Mouse (Mus musculus): ENCODE results near the gene Clic4.
"Not testable (repeated sequence)": the region's sequence is repeated elsewhere in the genome, so short reads cannot be mapped to it uniquely, and the experiment has no call there.

Clic4 gene

DNA sequence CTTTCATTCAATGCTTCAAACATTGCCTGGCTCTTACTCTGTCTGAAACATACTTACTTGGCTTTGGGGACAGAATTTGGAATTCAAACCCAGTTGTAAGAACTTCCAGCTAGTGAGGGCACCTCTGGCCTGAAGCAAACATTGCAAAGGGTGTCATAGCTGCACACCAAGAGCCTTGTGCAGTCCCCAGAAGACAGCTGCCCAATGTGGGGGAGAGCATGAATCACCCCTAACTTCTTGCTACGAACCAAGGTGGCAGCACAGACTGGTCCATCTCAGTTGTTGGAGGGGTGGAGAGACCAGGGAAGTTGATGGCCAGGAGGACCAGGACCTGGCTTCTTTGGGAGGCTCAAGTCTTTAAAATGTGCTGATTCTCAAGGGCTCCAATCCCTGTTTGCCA is 81.4 kb downstream of the Clic4 start:
- no peak for DNase-seq (ENCODE audit: low read depth, low spot score)

DNA sequence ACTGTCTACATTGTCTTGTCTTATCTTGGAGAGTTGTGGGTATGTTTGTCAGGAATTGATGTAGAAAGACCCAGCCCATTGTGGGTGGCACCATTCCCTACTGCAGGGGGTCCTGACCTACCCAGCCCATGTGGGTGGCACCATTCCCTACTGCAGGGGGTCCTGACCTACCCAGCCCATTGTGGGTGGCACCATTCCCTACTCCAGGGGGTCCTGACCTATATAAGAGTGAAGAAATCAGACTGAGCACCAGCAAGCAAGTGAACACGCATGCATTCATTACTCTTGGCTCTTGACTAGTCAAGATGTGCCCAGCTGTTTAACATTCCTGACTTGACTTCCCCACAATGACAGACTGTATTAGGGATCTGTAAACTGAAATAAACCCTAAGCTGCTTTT is 82.2 kb downstream of the Clic4 start:
- DNase-seq (ENCODE audit: low read depth, low spot score), result no peak

DNA sequence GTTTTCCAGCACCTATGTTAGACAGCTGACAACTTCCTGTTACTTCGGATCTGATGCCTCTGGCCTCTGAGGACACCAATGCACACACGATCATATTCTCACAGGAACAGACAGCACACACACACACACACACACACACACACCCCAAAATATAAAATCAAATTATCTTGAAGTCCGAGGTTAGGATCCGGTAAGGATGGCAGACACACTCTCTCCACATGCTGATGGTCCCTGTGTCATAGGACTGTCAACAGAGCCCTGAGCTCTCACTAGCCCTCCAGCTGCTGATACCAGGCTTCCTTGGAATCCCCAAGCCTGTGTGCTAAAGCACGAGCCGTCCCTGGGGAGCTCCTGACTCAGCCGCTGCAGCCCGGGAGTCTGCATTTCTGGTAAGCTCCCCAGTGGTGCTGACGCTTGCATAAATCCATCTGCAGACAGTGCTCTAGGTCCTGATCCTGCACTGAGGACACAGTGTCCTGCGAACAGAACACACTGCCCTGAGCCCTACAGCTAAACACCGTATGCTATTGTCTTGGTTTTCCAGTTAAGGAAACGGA is 83.1 kb downstream of the Clic4 start:
- no peak for DNase-seq (ENCODE audit: low read depth, low spot score)

DNA sequence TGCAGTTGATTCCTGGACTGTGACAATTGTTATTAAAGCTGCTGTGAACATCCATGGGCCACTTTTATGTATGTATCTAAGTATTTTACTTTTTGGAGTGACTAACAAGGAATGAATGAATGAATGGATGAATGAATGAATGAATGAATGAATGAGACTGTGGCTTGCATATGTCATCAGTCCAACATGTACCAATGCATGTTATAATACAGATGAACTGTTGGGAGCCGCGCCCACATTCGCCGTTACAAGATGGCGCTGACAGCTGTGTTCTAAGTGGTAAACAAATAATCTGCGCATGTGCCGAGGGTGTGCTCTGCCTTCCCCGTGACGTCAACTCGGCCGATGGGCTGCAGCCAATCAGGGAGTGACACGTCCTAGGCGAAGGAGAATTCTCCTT is 88.3 kb downstream of the Clic4 start:
- not testable (repeated sequence) for DNase-seq (ENCODE audit: low read depth, low spot score)

DNA sequence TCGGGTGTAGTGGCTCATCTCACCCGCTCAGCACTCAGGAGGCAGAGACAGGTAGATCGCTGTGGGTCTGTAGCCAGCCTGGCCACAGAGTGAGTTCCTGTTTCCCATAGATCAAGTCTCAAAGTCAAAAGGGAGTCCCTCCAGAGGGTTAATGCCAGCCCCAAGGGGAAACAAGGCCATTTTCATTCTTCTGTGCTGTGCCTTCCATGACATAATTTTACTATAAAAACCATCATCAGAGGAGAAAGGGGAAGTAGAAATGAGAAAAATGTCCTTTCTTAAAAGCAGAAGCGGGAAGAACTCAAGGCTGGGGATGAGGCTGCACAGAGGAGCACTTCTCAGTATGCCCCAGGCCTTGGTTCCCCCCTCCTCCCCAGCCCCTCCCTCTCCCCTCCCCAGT is 90.8 kb downstream of the Clic4 start:
- no peak for DNase-seq (ENCODE audit: low read depth, low spot score)

DNA sequence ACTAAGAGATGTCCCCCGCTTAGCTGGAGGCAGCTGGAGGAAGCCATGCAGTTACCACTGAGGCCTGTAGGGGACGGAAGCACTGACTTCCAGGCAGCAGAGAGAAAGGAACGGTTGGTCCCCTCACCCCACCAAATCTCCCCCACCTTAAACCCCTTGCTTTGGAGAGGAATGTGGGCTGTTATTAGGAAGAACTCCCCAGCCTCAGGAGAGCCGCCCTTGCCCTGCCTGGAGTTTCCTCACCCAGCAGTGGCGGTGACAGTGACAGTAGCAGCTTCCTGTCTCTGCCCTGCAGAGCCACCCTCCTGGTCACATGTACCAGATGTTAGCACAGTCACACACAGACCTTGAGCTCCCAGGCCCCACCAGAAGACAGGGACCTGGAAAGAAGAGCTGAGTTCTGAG is 93.5 kb downstream of the Clic4 start:
- DNase-seq (ENCODE audit: low read depth, low spot score), result no peak

DNA sequence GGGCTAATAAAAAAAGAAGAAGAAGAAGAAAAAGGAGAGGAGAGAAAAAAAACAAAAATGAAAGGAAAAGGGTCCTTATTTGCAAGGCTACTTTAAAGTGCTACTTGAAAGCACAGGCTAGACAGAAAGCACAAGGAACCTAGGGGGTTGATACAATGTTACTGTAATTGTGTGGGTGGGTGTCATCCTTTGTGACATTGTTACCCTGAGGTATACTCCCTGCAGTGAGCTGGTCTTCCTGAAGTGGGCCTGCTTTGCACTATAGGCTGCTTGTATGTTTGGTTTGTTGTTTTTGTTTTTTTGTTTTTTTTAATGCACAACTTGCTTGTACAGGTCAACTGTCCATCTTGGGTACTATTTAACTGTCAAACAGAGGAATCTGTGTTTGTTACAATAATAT is 95.0 kb downstream of the Clic4 start:
- no peak for DNase-seq (ENCODE audit: low read depth, low spot score)

DNA sequence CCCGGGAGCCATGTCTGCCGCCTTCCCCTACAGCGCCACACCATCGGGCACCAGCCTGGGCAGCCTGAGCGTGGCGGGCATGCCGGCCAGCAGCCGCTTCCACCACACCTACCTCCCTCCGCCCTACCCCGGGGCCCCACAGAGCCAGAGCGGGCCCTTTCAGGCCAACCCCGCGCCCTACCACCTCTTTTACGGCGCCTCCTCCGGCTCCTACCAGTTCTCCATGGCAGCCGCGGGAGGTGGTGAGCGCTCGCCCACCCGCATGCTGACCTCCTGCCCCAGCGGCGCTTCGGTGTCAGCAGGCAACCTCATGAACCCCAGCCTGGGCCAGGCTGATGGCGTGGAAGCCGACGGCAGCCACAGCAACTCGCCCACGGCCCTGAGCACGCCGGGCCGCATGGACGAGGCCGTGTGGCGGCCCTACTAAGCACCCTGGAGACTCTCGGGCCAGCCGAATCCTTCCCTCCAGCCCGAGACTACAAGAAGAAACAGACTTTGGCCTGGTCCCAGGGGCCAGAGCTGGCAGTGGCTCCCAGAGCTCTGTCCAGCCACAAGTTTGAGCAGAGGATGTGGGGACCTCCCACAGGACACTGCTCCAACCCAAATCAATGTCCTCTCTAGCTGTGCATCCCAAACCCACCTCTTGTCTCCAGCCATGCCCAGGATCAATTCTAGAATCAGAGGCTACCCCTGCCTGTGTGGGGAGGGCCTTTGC is 97.1 kb downstream of the Clic4 start:
- DNase-seq (ENCODE audit: low read depth, low spot score), result no peak

DNA sequence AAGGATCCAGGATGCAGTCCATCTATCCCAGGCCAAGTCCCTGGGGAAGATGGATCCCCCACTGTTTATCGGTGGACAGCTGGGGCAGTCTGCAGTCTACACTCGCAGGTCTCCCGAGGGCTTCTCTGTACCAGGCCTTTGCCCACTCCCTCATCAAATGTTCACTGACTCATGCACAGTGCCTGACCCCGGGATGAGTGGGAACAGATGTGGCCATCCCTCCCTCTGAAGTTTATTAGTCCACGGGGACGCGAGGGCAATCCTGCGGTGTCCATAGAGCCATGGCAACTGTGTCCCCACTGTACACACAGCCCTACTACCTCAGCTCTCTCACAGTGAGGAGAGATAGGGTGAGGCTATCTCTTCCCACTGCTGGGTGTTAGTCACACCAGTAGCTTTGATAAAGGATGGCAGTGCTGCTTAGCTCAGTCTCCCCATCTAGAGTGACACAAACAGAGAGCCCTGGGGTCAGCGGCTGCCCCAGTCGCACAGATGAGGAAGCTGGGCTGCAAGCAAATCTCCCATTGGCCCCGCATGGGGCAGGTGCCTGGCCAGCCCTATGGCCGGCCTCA is 101.2 kb downstream of the Clic4 start:
- DNase-seq (ENCODE audit: low read depth, low spot score), result no peak

DNA sequence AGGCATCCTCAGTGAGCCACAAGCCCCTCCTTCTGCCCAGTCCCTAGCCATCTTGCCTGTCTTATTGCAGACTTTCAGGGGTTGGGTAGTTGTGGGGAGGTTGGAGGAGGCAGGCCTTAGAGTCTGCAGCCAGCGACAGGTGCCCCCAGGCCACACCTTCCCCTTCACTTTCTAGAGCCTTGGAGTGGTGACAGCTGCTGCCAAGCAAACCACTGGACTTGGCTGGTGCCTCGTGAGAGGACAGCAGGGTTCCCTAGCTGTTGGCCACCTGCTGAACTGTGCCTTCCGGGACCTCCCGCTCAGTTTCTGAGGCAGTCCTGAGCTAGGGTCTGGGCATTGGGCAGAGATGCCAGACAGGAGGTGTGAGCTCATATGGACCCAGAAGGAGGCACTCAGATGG is 103.1 kb downstream of the Clic4 start:
- no peak for DNase-seq (ENCODE audit: low read depth, low spot score)

DNA sequence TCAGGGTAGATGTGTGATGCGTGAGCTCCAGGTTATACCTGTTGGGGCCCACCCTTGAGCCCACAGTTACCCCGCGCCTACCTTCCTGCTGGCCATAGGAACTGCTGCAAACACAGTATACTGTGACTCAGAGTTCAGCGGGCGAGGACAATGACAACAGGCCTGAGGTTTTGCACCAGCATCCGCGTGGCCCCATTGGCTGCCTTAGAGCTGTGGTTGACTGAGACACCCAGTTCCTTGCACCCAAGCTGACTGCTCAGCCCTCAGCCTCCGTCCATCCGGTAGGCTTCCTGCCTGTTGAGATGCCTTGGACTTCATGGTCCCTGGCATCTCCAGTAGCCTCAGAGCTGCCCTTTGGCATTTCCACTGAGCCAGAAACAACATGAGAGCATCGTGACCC is 103.5 kb downstream of the Clic4 start:
- DNase-seq (ENCODE audit: low read depth, low spot score), result no peak

DNA sequence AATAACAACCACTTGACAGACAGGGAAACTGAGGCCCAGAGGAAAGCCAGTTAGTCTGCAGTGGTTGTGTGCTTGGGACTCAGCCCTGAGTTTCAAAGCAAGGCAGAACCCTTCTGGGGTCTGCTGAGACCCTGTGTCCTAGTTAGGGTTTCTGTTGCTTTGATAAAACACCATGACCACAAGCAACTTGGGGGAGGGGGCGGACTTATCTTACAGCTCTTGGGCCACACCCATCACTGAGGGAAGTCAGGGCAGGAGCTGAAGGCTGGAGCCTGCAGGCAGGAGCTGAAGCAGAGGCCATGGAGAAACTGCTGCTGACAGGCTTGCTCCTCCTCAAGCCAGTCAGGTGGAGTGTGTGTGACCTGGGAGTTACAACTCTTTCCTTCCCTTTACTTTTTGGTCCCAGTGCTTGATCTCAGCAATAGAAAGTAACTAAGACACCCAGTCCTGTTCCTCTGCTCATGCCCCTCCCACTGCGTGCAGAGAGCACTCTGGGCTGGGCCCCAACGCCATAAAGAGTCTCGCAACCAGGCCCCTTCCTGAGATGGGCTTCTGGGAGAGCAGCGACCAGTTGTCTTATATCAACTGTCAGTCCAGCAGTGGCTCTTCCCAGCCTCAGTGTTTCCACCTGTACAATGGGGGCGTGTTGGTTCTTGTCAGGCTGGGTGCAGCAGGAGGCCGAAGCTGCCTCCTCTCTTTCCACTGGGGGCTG is 104.6 kb downstream of the Clic4 start:
- DNase-seq (ENCODE audit: low read depth, low spot score), result no peak

DNA sequence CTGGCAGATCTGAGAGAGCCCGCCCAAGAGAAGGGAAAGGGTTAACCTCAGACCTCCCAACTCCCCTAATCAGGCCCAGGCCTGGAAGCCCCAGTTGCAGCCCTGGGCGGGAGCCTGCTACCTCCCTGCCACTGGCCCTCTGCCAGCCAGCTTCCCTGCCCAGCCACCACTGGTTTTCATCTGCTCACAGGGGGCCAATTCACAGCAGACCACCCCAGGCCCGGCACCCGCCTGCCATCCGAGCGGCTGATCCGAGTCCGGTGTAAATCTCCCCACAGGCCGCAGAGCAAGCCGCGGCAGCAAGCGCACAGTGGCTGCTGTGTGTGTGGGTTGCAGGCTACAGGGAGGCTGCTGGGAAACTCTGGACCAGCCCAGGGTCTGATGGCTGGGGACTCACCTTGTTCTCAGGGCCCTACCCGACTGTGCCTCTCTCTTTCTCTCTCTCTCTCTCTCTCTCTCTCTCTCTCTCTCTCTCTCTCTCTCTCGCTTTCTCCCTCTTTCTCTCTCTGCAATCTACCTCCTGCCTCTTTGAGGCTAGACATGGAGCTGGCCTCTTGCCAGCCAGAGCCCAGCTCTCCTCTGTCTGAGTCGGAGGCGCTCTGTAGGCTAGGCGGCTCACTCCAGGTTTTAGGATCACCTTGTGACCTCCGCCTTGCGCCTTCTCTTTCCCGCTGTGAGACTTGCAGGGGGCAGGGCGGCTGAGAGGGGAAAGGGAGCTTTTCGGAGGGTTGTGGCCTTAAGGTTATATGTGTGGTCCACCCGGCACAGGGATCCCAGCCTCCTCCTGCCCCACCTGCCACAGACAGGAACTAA is 106.0 kb downstream of the Clic4 start:
- no peak for DNase-seq (ENCODE audit: low read depth, low spot score)

DNA sequence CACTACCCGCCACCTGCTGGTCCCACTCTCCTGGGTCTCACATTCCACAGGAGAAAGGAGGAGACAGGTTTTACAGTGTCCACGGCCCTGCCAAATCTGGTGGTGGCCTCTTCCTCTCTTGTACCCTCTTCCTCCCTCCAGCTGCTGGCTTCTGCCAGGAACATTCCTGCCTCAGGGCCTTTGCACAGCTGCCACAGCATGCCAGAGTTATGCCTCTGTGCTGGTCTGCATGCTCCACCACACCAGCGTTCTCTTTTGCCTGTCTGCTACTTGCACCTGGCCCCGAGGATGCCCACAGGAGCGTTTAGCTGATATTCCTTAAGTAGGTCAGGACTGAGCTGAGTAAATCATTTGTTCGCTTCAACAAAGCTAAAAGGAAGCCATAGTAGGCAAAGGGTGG is 106.9 kb downstream of the Clic4 start:
- no peak for DNase-seq (ENCODE audit: low read depth, low spot score)
